Mouse (Mus musculus): Measurements from ENCODE around the gene Dnajb3. TPM values are rescaled to one million over a fixed set of nuclear protein-coding genes. Genes with fewer than 3 reads are reported as not detected.

The Dnajb3 gene
- polyA plus RNA-seq (2014; fragmentation: Nextera tagmentation; extraction: Ambion mirVana), result 14.0 and 14.7 TPM in 2 replicates

DNA sequence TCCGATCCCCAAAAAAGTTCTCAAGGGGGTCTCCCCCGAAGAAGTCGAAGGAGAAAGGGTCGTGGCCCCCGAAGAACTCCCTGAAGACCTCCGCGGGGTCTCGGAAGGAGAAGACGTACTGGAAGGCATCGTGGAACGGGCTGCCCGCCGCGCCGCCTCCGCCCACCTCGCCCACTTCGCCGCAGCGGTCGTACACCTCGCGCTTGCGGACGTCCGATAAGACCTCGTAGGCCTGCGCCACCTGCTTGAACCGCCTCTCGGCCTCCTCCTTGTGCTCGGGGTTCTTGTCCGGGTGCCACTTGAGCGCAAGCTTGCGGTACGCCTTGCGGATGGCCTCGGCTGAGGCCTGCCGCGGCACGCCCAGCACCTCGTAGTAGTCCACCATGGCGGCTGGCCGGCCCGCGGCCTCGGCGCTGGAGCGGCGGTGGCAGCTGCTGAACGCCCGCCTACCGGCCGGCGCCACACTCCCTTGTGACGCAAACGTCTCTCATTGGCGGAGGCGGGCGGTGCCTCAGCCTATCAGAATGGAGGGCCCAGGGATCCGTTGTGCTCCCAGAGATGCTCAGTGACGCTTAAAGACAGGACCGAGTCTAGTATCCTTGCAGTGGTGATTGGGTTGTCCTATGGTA, at the start of gene Dnajb3:
Gene Dnajb3 (minus strand): TSS at position 489 of the 629 bp plus-strand sequence.
- 6% methylated on average over 55 of the region's 62 CpGs for WGBS

GRCm38 (mm10) chr1:88254793-88255465, 49.3 kb upstream of the Dnajb3 start:
- no peak for DNase-seq (ENCODE audit: low spot score)
- no peak for ATAC-seq (ENCODE audit: low FRiP score)

More for the DNA sequence above, at the start of gene Dnajb3:
- Histone ChIP-seq H3K27ac (ENCODE audit: low read depth, low read length) (no peak within 1 kb of the TSS), H3K4me2 (replicated peaks; ENCODE audit: low read depth, low read length) (peak within 1 kb of the TSS; percentile 63), H3K27me3 (ENCODE audit: control insufficient read depth, insufficient read depth, low read length) (no peaks in the 10 kb centered on the region), H3K4me3 (ENCODE audit: low read depth, low read length) (peak within 1 kb of the TSS; percentile 39), H3K9me3 (ENCODE audit: control insufficient read depth, low read length) (no peaks in the 10 kb centered on the region), H3K36me3 (ENCODE audit: control insufficient read depth, insufficient read depth, low read length) (no peaks in the 10 kb centered on the region), H3K9ac (ENCODE audit: low read depth, low read length) (peak within 1 kb of the TSS; percentile 66), H3K4me1 (replicated peaks; ENCODE audit: control insufficient read depth, insufficient read depth, low read length) (no peaks in the 10 kb centered on the region)
- DNase-seq (ENCODE audit: low spot score) (peak; percentile 90), ATAC-seq (ENCODE audit: low FRiP score) (peak; percentile 99)

GRCm38 (mm10) chr1:88253540-88253939, 48.0 kb upstream of the Dnajb3 start:
- no peak overlapping the region for H3K9ac ChIP-seq (ENCODE audit: low read depth, low read length)
- H3K27me3 ChIP-seq (ENCODE audit: control insufficient read depth, insufficient read depth, low read length), result no peaks in the 10 kb centered on the region
- WGBS, result 74% methylated on average over 6 of the region's 6 CpGs
- DNase-seq (ENCODE audit: low spot score) (no peak), ATAC-seq (ENCODE audit: low FRiP score) (no peak)
- no peak overlapping the region for H3K4me3 ChIP-seq (ENCODE audit: low read depth, low read length)
- no peak overlapping the region for H3K27ac ChIP-seq (ENCODE audit: low read depth, low read length)
- H3K36me3 ChIP-seq (ENCODE audit: control insufficient read depth, insufficient read depth, low read length), result peaks cover 6% of the 10 kb centered on the region; the same call in 1 of the 2 replicates
- H3K4me1 ChIP-seq (replicated peaks; ENCODE audit: control insufficient read depth, insufficient read depth, low read length), result no peaks in the 10 kb centered on the region
- H3K9me3 ChIP-seq (ENCODE audit: control insufficient read depth, low read length), result peaks cover 89% of the 10 kb centered on the region
- H3K4me2 ChIP-seq (replicated peaks; ENCODE audit: low read depth, low read length), result no peak overlapping the region

More at GRCm38 (mm10) chr1:88254793-88255465, 49.3 kb upstream of the Dnajb3 start:
- Histone ChIP-seq H3K9ac (ENCODE audit: low read depth, low read length) (no peak overlapping the region), H3K27me3 (ENCODE audit: control insufficient read depth, insufficient read depth, low read length) (no peaks in the 10 kb centered on the region), H3K36me3 (ENCODE audit: control insufficient read depth, insufficient read depth, low read length) (peaks cover 8% of the 10 kb centered on the region; the same call in 1 of the 2 replicates), H3K9me3 (ENCODE audit: control insufficient read depth, low read length) (peaks cover 81% of the 10 kb centered on the region), H3K4me1 (replicated peaks; ENCODE audit: control insufficient read depth, insufficient read depth, low read length) (no peaks in the 10 kb centered on the region), H3K4me3 (ENCODE audit: low read depth, low read length) (no peak overlapping the region), H3K27ac (ENCODE audit: low read depth, low read length) (no peak overlapping the region), H3K4me2 (replicated peaks; ENCODE audit: low read depth, low read length) (no peak overlapping the region)
- WGBS, result 87% methylated on average over 12 of the region's 12 CpGs

GRCm38 (mm10) chr1:88253106-88253505, 47.5 kb upstream of the Dnajb3 start:
- Histone ChIP-seq H3K27ac (ENCODE audit: low read depth, low read length) (no peak overlapping the region), H3K4me2 (replicated peaks; ENCODE audit: low read depth, low read length) (no peak overlapping the region), H3K4me1 (replicated peaks; ENCODE audit: control insufficient read depth, insufficient read depth, low read length) (no peaks in the 10 kb centered on the region), H3K27me3 (ENCODE audit: control insufficient read depth, insufficient read depth, low read length) (no peaks in the 10 kb centered on the region), H3K9me3 (ENCODE audit: control insufficient read depth, low read length) (peaks cover 93% of the 10 kb centered on the region), H3K36me3 (ENCODE audit: control insufficient read depth, insufficient read depth, low read length) (peaks cover 6% of the 10 kb centered on the region; the same call in 1 of the 2 replicates), H3K4me3 (ENCODE audit: low read depth, low read length) (no peak overlapping the region), H3K9ac (ENCODE audit: low read depth, low read length) (no peak overlapping the region)
- 78% methylated on average over 8 of the region's 8 CpGs for WGBS
- ATAC-seq (ENCODE audit: low FRiP score) (no peak), DNase-seq (ENCODE audit: low spot score) (no peak)

- 80% methylated on average over 5 of the region's 5 CpGs for WGBS
- H3K4me2 ChIP-seq (replicated peaks; ENCODE audit: low read depth, low read length), result no peak overlapping the region
- no peak for DNase-seq (ENCODE audit: low spot score)
- H3K27ac ChIP-seq (ENCODE audit: low read depth, low read length), result no peak overlapping the region
- ATAC-seq (ENCODE audit: low FRiP score), result no peak
- H3K4me3 ChIP-seq (ENCODE audit: low read depth, low read length), result no peak overlapping the region
- no peaks in the 10 kb centered on the region for H3K4me1 ChIP-seq (replicated peaks; ENCODE audit: control insufficient read depth, insufficient read depth, low read length)
- peaks cover 93% of the 10 kb centered on the region for H3K9me3 ChIP-seq (ENCODE audit: control insufficient read depth, low read length)
- H3K36me3 ChIP-seq (ENCODE audit: control insufficient read depth, insufficient read depth, low read length), result no peaks in the 10 kb centered on the region
- H3K27me3 ChIP-seq (ENCODE audit: control insufficient read depth, insufficient read depth, low read length), result no peaks in the 10 kb centered on the region
- no peak overlapping the region for H3K9ac ChIP-seq (ENCODE audit: low read depth, low read length)
Observed at GRCm38 (mm10) chr1:88250023-88250422, 44.4 kb upstream of the Dnajb3 start.

DNA sequence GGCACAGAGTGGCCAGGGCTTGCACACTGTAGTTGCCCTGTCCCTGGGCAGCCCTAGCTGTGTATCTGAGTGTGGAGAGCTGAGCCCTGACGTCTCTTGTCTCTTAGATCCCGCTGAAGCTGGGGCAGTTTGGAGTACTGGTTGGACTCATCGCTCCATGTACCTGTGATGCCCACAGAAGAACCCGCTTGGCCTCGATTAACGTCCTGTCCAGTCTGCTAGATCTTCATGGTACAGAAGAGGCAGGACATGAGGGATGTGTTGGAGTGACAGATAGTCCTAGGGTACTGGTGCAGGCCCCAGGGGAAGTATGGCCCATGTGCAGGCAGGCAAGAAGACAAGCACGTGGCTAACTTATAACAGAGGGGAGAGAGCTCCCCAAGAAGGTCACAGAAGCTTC, 44.0 kb upstream of the Dnajb3 start:
- Histone ChIP-seq H3K27ac (ENCODE audit: low read depth, low read length) (no peak overlapping the region), H3K27me3 (ENCODE audit: control insufficient read depth, insufficient read depth, low read length) (no peaks in the 10 kb centered on the region), H3K4me1 (replicated peaks; ENCODE audit: control insufficient read depth, insufficient read depth, low read length) (no peaks in the 10 kb centered on the region), H3K4me3 (ENCODE audit: low read depth, low read length) (no peak overlapping the region), H3K4me2 (replicated peaks; ENCODE audit: low read depth, low read length) (no peak overlapping the region), H3K9me3 (ENCODE audit: control insufficient read depth, low read length) (peaks cover 93% of the 10 kb centered on the region), H3K9ac (ENCODE audit: low read depth, low read length) (no peak overlapping the region), H3K36me3 (ENCODE audit: control insufficient read depth, insufficient read depth, low read length) (no peaks in the 10 kb centered on the region)
- 82% methylated on average over 7 of the region's 7 CpGs for WGBS
- no peak for ATAC-seq (ENCODE audit: low FRiP score)
- DNase-seq (ENCODE audit: low spot score), result no peak

DNA sequence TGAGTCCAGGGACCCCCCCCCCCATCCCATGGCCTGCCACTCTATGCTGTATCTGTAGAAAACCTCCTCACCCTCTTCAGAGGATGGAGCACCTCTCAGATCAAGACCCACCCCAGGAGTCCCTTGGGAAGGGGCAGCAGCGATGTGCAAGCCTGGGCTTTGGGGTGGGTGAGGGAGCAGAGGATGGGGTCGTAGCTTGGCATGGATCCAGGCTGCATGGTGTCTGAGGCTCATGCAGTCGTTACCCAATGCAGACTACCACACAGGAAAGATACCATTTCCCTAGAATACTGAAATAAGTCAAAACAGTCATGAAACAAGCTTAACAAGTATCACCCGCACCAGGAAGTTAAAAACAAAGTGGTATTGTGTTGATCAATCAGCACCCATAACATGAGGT, 43.1 kb upstream of the Dnajb3 start:
- Histone ChIP-seq H3K36me3 (ENCODE audit: control insufficient read depth, insufficient read depth, low read length) (no peaks in the 10 kb centered on the region), H3K27ac (ENCODE audit: low read depth, low read length) (no peak overlapping the region), H3K27me3 (ENCODE audit: control insufficient read depth, insufficient read depth, low read length) (no peaks in the 10 kb centered on the region), H3K9me3 (ENCODE audit: control insufficient read depth, low read length) (peaks cover 93% of the 10 kb centered on the region), H3K4me3 (ENCODE audit: low read depth, low read length) (no peak overlapping the region), H3K4me1 (replicated peaks; ENCODE audit: control insufficient read depth, insufficient read depth, low read length) (no peaks in the 10 kb centered on the region), H3K9ac (ENCODE audit: low read depth, low read length) (no peak overlapping the region), H3K4me2 (replicated peaks; ENCODE audit: low read depth, low read length) (no peak overlapping the region)
- DNase-seq (ENCODE audit: low spot score) (no peak), ATAC-seq (ENCODE audit: low FRiP score) (no peak)
- 74% methylated on average over 4 of the region's 4 CpGs for WGBS

- no peaks in the 10 kb centered on the region for H3K27me3 ChIP-seq (ENCODE audit: control insufficient read depth, insufficient read depth, low read length)
- 58% methylated on average over 2 of the region's 2 CpGs for WGBS
- peaks cover 92% of the 10 kb centered on the region for H3K9me3 ChIP-seq (ENCODE audit: control insufficient read depth, low read length)
- H3K4me3 ChIP-seq (ENCODE audit: low read depth, low read length), result no peak overlapping the region
- no peaks in the 10 kb centered on the region for H3K4me1 ChIP-seq (replicated peaks; ENCODE audit: control insufficient read depth, insufficient read depth, low read length)
- H3K36me3 ChIP-seq (ENCODE audit: control insufficient read depth, insufficient read depth, low read length), result no peaks in the 10 kb centered on the region
- ATAC-seq (ENCODE audit: low FRiP score) (no peak), DNase-seq (ENCODE audit: low spot score) (no peak)
- no peak overlapping the region for H3K4me2 ChIP-seq (replicated peaks; ENCODE audit: low read depth, low read length)
- H3K9ac ChIP-seq (ENCODE audit: low read depth, low read length), result no peak overlapping the region
- no peak overlapping the region for H3K27ac ChIP-seq (ENCODE audit: low read depth, low read length)
Observed at GRCm38 (mm10) chr1:88247660-88248059, 42.1 kb upstream of the Dnajb3 start.

DNA sequence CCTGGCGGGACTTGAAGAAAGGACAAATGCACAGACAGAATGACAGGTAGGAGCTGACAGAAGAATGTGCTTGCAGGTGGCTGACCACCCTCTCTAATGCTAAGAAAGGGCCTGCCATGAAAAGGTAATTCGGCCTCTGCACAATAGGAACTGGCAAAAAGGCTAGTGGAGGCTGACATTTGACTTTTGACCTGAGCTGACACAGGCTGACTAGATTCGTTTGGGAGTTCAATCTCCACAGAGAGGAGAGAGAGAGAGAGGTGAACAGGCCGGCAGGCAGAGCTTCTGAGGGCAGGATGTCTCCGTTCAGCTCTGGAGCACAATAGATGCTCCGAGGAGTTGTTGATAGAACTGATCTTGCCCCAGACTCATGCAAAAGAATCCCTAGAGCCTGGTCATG, 40.8 kb upstream of the Dnajb3 start:
- no peaks in the 10 kb centered on the region for H3K36me3 ChIP-seq (ENCODE audit: control insufficient read depth, insufficient read depth, low read length)
- ATAC-seq (ENCODE audit: low FRiP score), result no peak
- no peaks in the 10 kb centered on the region for H3K27me3 ChIP-seq (ENCODE audit: control insufficient read depth, insufficient read depth, low read length)
- 48% methylated on average over 6 of the region's 6 CpGs for WGBS
- peaks cover 90% of the 10 kb centered on the region for H3K9me3 ChIP-seq (ENCODE audit: control insufficient read depth, low read length)
- no peaks in the 10 kb centered on the region for H3K4me1 ChIP-seq (replicated peaks; ENCODE audit: control insufficient read depth, insufficient read depth, low read length)
- no peak overlapping the region for H3K4me2 ChIP-seq (replicated peaks; ENCODE audit: low read depth, low read length)
- H3K4me3 ChIP-seq (ENCODE audit: low read depth, low read length), result no peak overlapping the region
- no peak overlapping the region for H3K27ac ChIP-seq (ENCODE audit: low read depth, low read length)
- H3K9ac ChIP-seq (ENCODE audit: low read depth, low read length), result no peak overlapping the region
- no peak for DNase-seq (ENCODE audit: low spot score)

All from hindbrain, embryonic 11.5 days (tissue).